Mouse (Mus musculus): Measurements from ENCODE around the gene Map2k5.

DNA sequence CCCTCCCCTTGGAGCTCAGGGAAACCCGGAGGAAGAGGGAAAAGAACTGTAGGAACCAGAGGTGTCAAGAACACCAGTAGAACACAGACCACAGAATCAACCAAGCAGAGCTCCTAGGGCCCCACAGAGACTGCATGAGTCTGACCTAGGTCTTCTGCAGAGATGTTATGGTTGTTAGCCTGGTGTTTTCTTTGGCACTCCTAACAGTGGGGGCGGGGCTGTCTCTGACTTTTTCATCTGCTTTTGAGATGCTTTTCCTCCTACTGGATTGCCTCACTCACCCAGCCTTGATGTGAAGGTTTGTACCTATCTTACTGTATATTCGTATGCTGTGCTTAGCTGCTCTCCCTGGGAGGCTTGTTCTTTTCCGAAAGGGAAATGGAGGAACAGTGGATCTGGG is 23.5 kb downstream of the Map2k5 start:
- no peak for TF ChIP-seq CTCF (IDR thresholded peaks at IDR 0.05; ENCODE audit: borderline replicate concordance, insufficient read depth, low read length)
- TF ChIP-seq POLR2A (IDR thresholded peaks at IDR 0.05; ENCODE audit: low read depth, low read length), result no peak
